Mouse (Mus musculus): ENCODE data around the gene Nfkbib. TPM values are rescaled to one million over a fixed set of nuclear protein-coding genes. Genes with fewer than 3 reads are reported as not detected.
A peak's percentile ranks its signal among the peaks of the same experiment; 100 is the strongest.

Nfkbib gene
- total RNA-seq, 2 experiments from 2014 or later, result 27.1 to 31.3 TPM

- TF ChIP-seq CTCF (IDR thresholded peaks at IDR 0.05), result no peak; the same call in 1 of the 2 replicates
- Histone ChIP-seq H3K27ac (no peak overlapping the region), H3K4me3 (no peak overlapping the region)
- intact Hi-C loops (cut with DNase I), result loop anchor here (10.0 kb wide), 1 partner anchor 117 kb away; no protein-coding TSS in a partner anchor
- no peak for DNase-seq
These were observed 45.2 kb downstream of the Nfkbib start for GRCm38 (mm10) chr7:28722079-28722478.

GRCm38 (mm10) chr7:28720753-28721537 lies 46.4 kb downstream of the Nfkbib start:
- no peak for TF ChIP-seq CTCF (IDR thresholded peaks at IDR 0.05)
- H3K4me3 ChIP-seq, result no peak overlapping the region
- no peak overlapping the region for H3K27ac ChIP-seq
- intact Hi-C loops (cut with DNase I), result loop anchor here (10.0 kb wide), 1 partner anchor 116 kb away; no protein-coding TSS in a partner anchor
- DNase-seq, result no peak

DNA sequence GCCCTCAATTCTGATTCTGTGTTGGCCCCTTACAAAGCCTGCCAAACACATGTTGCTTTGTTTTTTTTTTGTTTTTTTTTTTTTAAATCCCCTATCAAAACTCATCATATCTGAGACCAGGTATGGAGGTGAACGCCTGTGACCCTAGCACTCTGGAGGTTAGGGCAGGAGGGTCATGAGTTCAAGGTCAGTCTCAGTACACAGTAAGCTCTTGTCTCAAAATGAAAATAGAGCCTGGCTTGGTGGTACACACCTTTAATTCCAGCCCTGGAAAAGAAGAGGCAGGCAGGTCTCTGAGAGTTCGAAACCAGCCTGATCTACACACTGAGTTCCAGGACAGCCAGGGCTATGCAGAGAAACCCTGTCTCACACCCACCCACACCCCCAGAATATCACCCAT lies 47.7 kb downstream of the Nfkbib start:
- Histone ChIP-seq H3K4me3 (no peak overlapping the region), H3K27ac (no peak overlapping the region)
- no peak for DNase-seq
- intact Hi-C loops (cut with DNase I), result loop anchor here (10.0 kb wide), 1 partner anchor 115 kb away; no protein-coding TSS in a partner anchor
- TF ChIP-seq CTCF (IDR thresholded peaks at IDR 0.05), result no peak

- TF ChIP-seq CTCF (IDR thresholded peaks at IDR 0.05), result no peak
- no peak overlapping the region for H3K4me3 ChIP-seq
- DNase-seq, result no peak
- no peak overlapping the region for H3K27ac ChIP-seq
- intact Hi-C loops (cut with DNase I), result no loop called here
These were observed 48.2 kb downstream of the Nfkbib start for GRCm38 (mm10) chr7:28719159-28719558.

- Histone ChIP-seq H3K4me3 (peak overlapping the region; percentile 87), H3K27ac (peak overlapping the region; percentile 91; the same call in 1 of the 2 replicates)
- no peak for DNase-seq
- intact Hi-C loops (cut with DNase I), result no loop called here
- TF ChIP-seq CTCF (IDR thresholded peaks at IDR 0.05), result no peak
These were observed 49.6 kb downstream of the Nfkbib start for GRCm38 (mm10) chr7:28717726-28718125.

- peak; percentile 56 for TF ChIP-seq CTCF (IDR thresholded peaks at IDR 0.05)
- Histone ChIP-seq H3K27ac (peak within 1 kb of the TSS; percentile 91), H3K4me3 (peak within 1 kb of the TSS; percentile 87)
- peak; percentile 87 for DNase-seq
- intact Hi-C loops (cut with DNase I), result no loop called here
These were observed 50.6 kb downstream of the Nfkbib start, which contains the start of gene Fbxo17 for GRCm38 (mm10) chr7:28716590-28717281. Gene Fbxo17, plus strand, starts transcription at chr7:28716804.

DNA sequence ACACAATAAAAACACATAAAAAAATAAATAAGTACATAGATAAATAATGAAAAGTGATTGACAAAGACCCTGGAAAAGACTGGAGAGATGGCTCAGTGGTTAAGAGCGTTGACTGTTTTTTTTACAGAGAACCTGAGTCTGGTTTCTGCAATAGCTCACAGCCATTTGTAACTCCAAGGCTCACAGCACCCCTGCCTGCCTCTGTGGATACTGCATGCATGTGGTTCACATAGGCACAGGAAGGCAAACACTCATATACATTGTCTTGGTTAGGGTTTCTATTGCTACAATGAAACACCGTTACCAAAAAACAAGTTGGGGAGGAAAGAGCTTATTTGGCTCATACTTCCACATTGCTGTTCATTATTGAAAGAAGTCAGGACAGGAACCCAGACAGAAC lies 51.7 kb downstream of the Nfkbib start:
- intact Hi-C loops (cut with DNase I), result no loop called here
- Histone ChIP-seq H3K4me3 (no peak overlapping the region), H3K27ac (0 out of 2 replicates have a peak overlapping the region, but pooled peaks have one; percentile 91)
- TF ChIP-seq CTCF (IDR thresholded peaks at IDR 0.05), result no peak
- no peak for DNase-seq

DNA sequence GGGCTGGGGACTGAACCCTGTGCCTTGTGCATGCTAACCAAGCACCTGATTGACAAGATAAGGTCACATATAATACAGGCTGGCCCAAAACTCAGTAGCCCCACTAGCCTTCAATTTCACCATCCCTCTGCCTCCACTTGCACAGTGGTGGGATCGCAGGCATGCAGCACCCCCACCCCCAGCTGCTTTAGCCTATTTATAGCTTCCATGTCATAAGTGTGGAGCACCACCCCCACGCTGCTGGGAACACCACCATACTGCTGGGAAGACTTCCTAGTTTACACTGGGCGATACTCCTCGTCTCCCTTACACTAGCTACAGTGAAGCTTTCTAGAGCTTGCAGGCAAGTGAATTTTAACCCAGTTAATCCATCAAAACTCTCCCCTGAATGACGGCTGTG lies 52.6 kb downstream of the Nfkbib start:
- H3K27ac ChIP-seq, result no peak overlapping the region
- TF ChIP-seq CTCF (IDR thresholded peaks at IDR 0.05), result no peak
- no peak for DNase-seq
- intact Hi-C loops (cut with DNase I), result no loop called here
- no peak overlapping the region for H3K4me3 ChIP-seq

DNA sequence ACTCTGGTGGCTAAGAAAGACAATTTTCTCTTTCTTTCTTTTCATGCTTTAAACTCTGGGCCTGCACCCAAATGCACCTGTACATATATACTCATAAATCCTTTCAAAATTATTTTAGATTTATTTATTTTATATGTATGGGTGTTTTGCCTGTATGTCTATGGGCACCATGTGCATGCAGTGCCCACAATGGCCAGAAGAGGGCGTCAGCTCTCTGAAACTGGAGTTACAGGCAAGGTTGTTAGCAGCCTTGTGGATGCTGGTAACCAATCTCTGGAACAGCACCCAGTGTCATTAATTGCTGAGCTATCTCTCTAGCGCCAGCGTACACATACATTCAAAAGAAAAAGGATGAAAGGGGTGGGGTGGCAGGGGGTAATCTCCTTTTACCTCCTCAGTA lies 56.4 kb downstream of the Nfkbib start:
- H3K4me3 ChIP-seq, result no peak overlapping the region
- no peak overlapping the region for H3K27ac ChIP-seq
- no peak for DNase-seq
- intact Hi-C loops (cut with DNase I), result no loop called here
- TF ChIP-seq CTCF (IDR thresholded peaks at IDR 0.05), result peak; percentile 25

- no peak for TF ChIP-seq CTCF (IDR thresholded peaks at IDR 0.05)
- H3K27ac ChIP-seq, result no peak overlapping the region
- H3K4me3 ChIP-seq, result no peak overlapping the region
- DNase-seq, result no peak
- intact Hi-C loops (cut with DNase I), result no loop called here
These were observed 57.9 kb downstream of the Nfkbib start for GRCm38 (mm10) chr7:28709454-28709853.

Other genes starting within 250 kb of the Nfkbib start
- gene Ifnl3, start 244.7 kb downstream of the Nfkbib start, total RNA-seq (2021), result not detected
- not detected for gene Sycn, start 226.6 kb downstream of the Nfkbib start, total RNA-seq (2021)
- not detected for gene Nccrp1, start 220.3 kb downstream of the Nfkbib start, total RNA-seq (2021)
- gene Samd4b, start 169.4 kb downstream of the Nfkbib start, total RNA-seq (2021), result 10 to 100 TPM; 13.0 to 13.1 TPM
- gene Pak4, start 169.3 kb downstream of the Nfkbib start, total RNA-seq (2021), result 1 to 10 TPM; 2.4 to 3.2 TPM
- gene Acp7, start 136.2 kb downstream of the Nfkbib start, total RNA-seq (2021), result not detected
- under 1 TPM; 0.47 to 0.84 TPM for gene Fbxo27, start 74.7 kb downstream of the Nfkbib start, total RNA-seq (2021)
- gene Fbxo17, start 50.7 kb downstream of the Nfkbib start, total RNA-seq (2021), result 1 to 10 TPM; 2.5 to 4.9 TPM
- gene Mrps12, start 25.7 kb downstream of the Nfkbib start, total RNA-seq (2021), result 10 to 100 TPM; 36.0 to 41.0 TPM
- gene Sars2, start 25.5 kb downstream of the Nfkbib start, total RNA-seq (2021), result 10 to 100 TPM; 11.7 to 14.7 TPM
- gene Ccer2, start 11.3 kb downstream of the Nfkbib start, total RNA-seq (2021), result not detected
- 10 to 100 TPM; 91.0 to 92.5 TPM for gene Sirt2, start 777 bp downstream of the Nfkbib start, total RNA-seq (2021)
- gene Rinl, start 21.5 kb upstream of the Nfkbib start, total RNA-seq (2021), result under 1 TPM; 0.71 to 0.89 TPM
- 100 to 1,000 TPM; 131 to 143 TPM for gene Hnrnpl, start 41.0 kb upstream of the Nfkbib start, total RNA-seq (2021)
- 100 to 1,000 TPM; 173 to 338 TPM for gene Ech1, start 57.7 kb upstream of the Nfkbib start, total RNA-seq (2021)
- 1 to 10 TPM; 2.6 to 7.3 TPM for gene Lgals4, start 66.3 kb upstream of the Nfkbib start, total RNA-seq (2021)
- not detected for gene Lgals7, start 96.3 kb upstream of the Nfkbib start, total RNA-seq (2021)
- under 1 TPM; 0.15 to 0.28 TPM for gene Capn12, start 113.9 kb upstream of the Nfkbib start, total RNA-seq (2021)
- 10 to 100 TPM; 27.1 to 40.2 TPM for gene Actn4, start 194.8 kb upstream of the Nfkbib start, total RNA-seq (2021)
- 100 to 1,000 TPM; 122 to 141 TPM for gene Eif3k, start 214.4 kb upstream of the Nfkbib start, total RNA-seq (2021)
- under 1 TPM; 0.25 to 0.33 TPM for gene Map4k1, start 214.5 kb upstream of the Nfkbib start, total RNA-seq (2021)

Data from gastrocnemius, adult 2 months (tissue).